Mouse (Mus musculus): ENCODE results near the gene Rnf217. TPM values are rescaled to one million over a fixed set of nuclear protein-coding genes. Genes with fewer than 3 reads are reported as not detected.

Gene Rnf217
- polyA plus RNA-seq, 1 experiment: 3.8 TPM

- Histone ChIP-seq H3K4me3 (ENCODE audit: insufficient read depth, low read depth, low read length) (no peak overlapping the region), H3K27ac (replicated peaks; ENCODE audit: low read depth, low read length) (no peak overlapping the region; the same call in 1 of the 2 replicates), H3K4me1 (ENCODE audit: control insufficient read depth, insufficient read depth, insufficient read length, low read length) (peaks cover 9% of the 10 kb centered on the region)
Measured at GRCm38 (mm10) chr10:31592741-31593524, 16.1 kb downstream of the Rnf217 start.

- Histone ChIP-seq H3K27ac (replicated peaks; ENCODE audit: low read depth, low read length) (no peak overlapping the region), H3K4me3 (ENCODE audit: insufficient read depth, low read depth, low read length) (no peak overlapping the region), H3K4me1 (ENCODE audit: control insufficient read depth, insufficient read depth, insufficient read length, low read length) (peaks cover 9% of the 10 kb centered on the region)
Measured at GRCm38 (mm10) chr10:31592095-31592740, 16.8 kb downstream of the Rnf217 start.

- Histone ChIP-seq H3K4me1 (ENCODE audit: control insufficient read depth, insufficient read depth, insufficient read length, low read length) (peaks cover 5% of the 10 kb centered on the region; the same call in 1 of the 2 replicates), H3K27ac (replicated peaks; ENCODE audit: low read depth, low read length) (no peak overlapping the region), H3K4me3 (ENCODE audit: insufficient read depth, low read depth, low read length) (no peak overlapping the region)
Measured at GRCm38 (mm10) chr10:31580722-31581121, 28.3 kb downstream of the Rnf217 start.

DNA sequence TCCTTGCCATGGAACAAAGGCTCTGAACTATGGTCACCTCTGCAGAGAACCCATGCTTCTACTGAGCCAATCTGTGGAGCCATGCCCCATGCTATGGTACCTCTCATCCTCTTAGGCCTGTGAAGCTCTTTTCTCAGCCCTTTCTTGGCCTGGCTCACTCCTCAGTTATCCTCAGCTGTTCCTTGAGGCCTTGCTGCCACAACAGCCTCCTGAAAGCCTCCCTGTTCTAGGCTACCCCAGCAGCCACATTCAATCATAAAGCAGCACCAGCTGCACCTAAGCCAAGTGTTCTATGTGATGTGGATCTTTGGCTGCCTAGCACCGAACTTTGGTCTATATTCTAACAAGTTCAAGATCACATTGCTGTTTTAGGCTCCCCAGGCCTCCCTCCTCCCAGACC is 28.9 kb downstream of the Rnf217 start:
- no peak overlapping the region for H3K27ac ChIP-seq (replicated peaks; ENCODE audit: low read depth, low read length)
- no peak overlapping the region for H3K4me3 ChIP-seq (ENCODE audit: insufficient read depth, low read depth, low read length)
- peaks cover 5% of the 10 kb centered on the region; the same call in 1 of the 2 replicates for H3K4me1 ChIP-seq (ENCODE audit: control insufficient read depth, insufficient read depth, insufficient read length, low read length)

GRCm38 (mm10) chr10:31573267-31573666 is 35.7 kb downstream of the Rnf217 start:
- no peaks in the 10 kb centered on the region for H3K4me1 ChIP-seq (ENCODE audit: control insufficient read depth, insufficient read depth, insufficient read length, low read length)
- no peak overlapping the region for H3K27ac ChIP-seq (replicated peaks; ENCODE audit: low read depth, low read length)
- H3K4me3 ChIP-seq (ENCODE audit: insufficient read depth, low read depth, low read length): no peak overlapping the region

- Histone ChIP-seq H3K27ac (replicated peaks; ENCODE audit: low read depth, low read length) (no peak overlapping the region), H3K4me3 (ENCODE audit: insufficient read depth, low read depth, low read length) (no peak overlapping the region), H3K4me1 (ENCODE audit: control insufficient read depth, insufficient read depth, insufficient read length, low read length) (no peaks in the 10 kb centered on the region)
Measured at GRCm38 (mm10) chr10:31557311-31557710, 51.7 kb downstream of the Rnf217 start.

DNA sequence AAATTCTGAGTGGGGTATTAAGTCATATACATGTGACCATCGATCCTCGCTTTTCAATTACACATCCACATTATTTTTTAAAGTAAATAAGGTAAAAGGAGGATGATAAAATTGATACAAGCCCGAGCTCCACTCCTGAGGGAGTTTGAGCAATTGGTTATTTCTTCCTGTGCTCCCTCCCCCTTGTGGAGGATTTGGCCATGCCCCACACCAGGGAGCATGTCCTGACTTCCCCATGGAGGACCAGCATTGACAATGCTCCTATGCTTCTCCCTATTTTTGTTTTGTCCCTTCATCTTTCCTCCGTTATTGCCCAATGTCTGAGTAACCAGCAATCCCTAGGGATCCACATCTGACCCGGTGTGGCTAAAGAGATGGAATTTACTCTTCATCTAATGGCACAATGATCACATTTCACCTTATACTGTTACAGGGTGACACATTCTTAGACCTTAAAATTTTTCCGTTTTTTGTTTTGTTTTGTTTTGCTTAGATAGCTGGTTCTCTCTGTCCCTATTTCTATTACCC is 53.5 kb downstream of the Rnf217 start:
- Histone ChIP-seq H3K4me3 (ENCODE audit: insufficient read depth, low read depth, low read length) (no peak overlapping the region), H3K4me1 (ENCODE audit: control insufficient read depth, insufficient read depth, insufficient read length, low read length) (no peaks in the 10 kb centered on the region; the same call in 1 of the 2 replicates), H3K27ac (replicated peaks; ENCODE audit: low read depth, low read length) (no peak overlapping the region)

- no peak overlapping the region for H3K27ac ChIP-seq (replicated peaks; ENCODE audit: low read depth, low read length)
- H3K4me1 ChIP-seq (ENCODE audit: control insufficient read depth, insufficient read depth, insufficient read length, low read length): no peaks in the 10 kb centered on the region; the same call in 1 of the 2 replicates
- no peak overlapping the region for H3K4me3 ChIP-seq (ENCODE audit: insufficient read depth, low read depth, low read length)
Measured at GRCm38 (mm10) chr10:31553302-31553701, 55.7 kb downstream of the Rnf217 start.

- no peak overlapping the region for H3K4me3 ChIP-seq (ENCODE audit: insufficient read depth, low read depth, low read length)
- H3K4me1 ChIP-seq (ENCODE audit: control insufficient read depth, insufficient read depth, insufficient read length, low read length): no peaks in the 10 kb centered on the region; the same call in 1 of the 2 replicates
- H3K27ac ChIP-seq (replicated peaks; ENCODE audit: low read depth, low read length): no peak overlapping the region
Measured at GRCm38 (mm10) chr10:31551850-31552249, 57.1 kb downstream of the Rnf217 start.

- no peak overlapping the region for H3K4me3 ChIP-seq (ENCODE audit: insufficient read depth, low read depth, low read length)
- H3K4me1 ChIP-seq (ENCODE audit: control insufficient read depth, insufficient read depth, insufficient read length, low read length): no peaks in the 10 kb centered on the region; the same call in 1 of the 2 replicates
- no peak overlapping the region for H3K27ac ChIP-seq (replicated peaks; ENCODE audit: low read depth, low read length)
Measured at GRCm38 (mm10) chr10:31551362-31551761, 57.6 kb downstream of the Rnf217 start.

- no peak overlapping the region for H3K4me3 ChIP-seq (ENCODE audit: insufficient read depth, low read depth, low read length)
- no peaks in the 10 kb centered on the region; the same call in 1 of the 2 replicates for H3K4me1 ChIP-seq (ENCODE audit: control insufficient read depth, insufficient read depth, insufficient read length, low read length)
- no peak overlapping the region for H3K27ac ChIP-seq (replicated peaks; ENCODE audit: low read depth, low read length)
Measured at GRCm38 (mm10) chr10:31547156-31547555, 61.8 kb downstream of the Rnf217 start.

DNA sequence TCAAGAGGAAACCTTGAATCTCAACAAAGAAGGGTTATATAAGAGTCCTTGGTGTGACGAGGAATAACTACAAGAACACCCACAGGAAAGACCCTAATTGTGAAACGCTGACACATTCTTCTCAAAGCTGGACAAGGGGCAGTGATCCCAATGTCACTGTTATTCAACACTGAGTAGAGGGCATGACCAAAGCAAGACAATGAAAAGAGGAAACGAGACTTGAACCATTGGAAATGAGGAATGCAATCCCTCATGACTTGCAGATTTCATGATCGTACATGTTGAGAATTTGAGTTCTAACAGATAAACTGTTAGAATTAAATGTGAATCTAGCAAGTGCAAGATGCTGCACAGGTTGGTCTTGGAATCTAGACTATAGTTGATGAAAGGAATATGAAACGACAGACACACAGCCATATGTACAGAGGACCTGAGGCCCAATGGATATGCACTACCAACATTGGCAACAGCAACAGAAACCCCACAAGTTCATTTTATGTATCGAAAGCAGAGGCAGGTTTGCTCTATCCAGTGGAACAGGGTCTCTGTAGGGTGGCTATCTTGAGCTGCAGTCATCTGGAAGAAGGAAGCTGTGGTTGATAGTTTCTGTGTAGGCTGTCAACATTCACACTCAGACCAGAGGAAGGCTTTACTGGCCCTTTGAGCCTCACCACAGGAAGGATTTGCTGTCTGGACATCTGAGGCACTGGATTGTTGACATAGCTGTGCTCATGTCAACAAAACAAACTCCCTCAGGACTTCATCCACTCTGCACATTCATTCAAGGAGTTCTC is 64.6 kb downstream of the Rnf217 start:
- no peaks in the 10 kb centered on the region for H3K4me1 ChIP-seq (ENCODE audit: control insufficient read depth, insufficient read depth, insufficient read length, low read length)
- H3K27ac ChIP-seq (replicated peaks; ENCODE audit: low read depth, low read length): no peak overlapping the region
- no peak overlapping the region for H3K4me3 ChIP-seq (ENCODE audit: insufficient read depth, low read depth, low read length)

DNA sequence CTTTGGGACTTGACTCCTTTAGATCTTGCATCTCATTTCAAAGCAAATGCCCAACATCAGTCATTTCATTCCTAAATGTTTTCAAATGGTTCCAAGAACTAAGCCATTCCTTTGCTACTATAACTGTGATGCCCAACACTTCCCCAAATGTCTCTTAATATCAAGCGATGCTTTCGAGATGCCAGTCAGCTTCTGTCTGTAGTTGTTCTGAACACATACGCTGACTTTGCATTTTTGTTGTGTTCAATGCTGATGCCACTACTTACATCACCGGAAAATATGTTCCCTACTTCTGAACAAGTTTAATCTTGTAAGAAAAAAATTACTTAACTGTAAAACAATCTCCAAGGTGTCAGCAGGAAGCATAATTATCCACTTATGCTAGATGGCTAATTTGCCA is 68.5 kb downstream of the Rnf217 start:
- H3K27ac ChIP-seq (replicated peaks; ENCODE audit: low read depth, low read length): no peak overlapping the region
- no peak overlapping the region for H3K4me3 ChIP-seq (ENCODE audit: insufficient read depth, low read depth, low read length)
- H3K4me1 ChIP-seq (ENCODE audit: control insufficient read depth, insufficient read depth, insufficient read length, low read length): no peaks in the 10 kb centered on the region

DNA sequence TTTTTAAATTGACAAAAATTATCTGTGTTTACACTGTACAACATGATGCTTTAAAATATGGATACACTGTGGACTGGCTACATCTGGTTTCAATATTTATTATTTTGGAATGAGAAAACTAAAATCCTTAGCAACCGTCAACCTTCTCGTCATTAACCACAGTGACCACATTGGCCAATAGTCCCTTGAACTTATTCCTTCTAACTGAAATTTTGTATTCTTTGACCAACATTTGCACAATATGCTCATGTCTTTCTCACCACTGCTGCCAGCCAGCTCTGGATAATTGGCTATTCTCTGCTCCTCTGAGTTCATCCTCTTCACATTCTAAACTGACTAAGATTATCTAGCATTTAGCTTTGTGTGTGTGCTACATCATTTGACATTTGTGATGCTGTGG is 69.6 kb downstream of the Rnf217 start:
- Histone ChIP-seq H3K4me3 (ENCODE audit: insufficient read depth, low read depth, low read length) (no peak overlapping the region), H3K4me1 (ENCODE audit: control insufficient read depth, insufficient read depth, insufficient read length, low read length) (no peaks in the 10 kb centered on the region), H3K27ac (replicated peaks; ENCODE audit: low read depth, low read length) (no peak overlapping the region)

- Histone ChIP-seq H3K27ac (replicated peaks; ENCODE audit: low read depth, low read length) (no peak overlapping the region), H3K4me1 (ENCODE audit: control insufficient read depth, insufficient read depth, insufficient read length, low read length) (no peaks in the 10 kb centered on the region), H3K4me3 (ENCODE audit: insufficient read depth, low read depth, low read length) (no peak overlapping the region)
Measured at GRCm38 (mm10) chr10:31538721-31539120, 70.3 kb downstream of the Rnf217 start.

Data from brown adipose tissue, adult 24 weeks (tissue).